9 mouse cellular contexts compared by ENCODE assay signal in the genomic region with DNA sequence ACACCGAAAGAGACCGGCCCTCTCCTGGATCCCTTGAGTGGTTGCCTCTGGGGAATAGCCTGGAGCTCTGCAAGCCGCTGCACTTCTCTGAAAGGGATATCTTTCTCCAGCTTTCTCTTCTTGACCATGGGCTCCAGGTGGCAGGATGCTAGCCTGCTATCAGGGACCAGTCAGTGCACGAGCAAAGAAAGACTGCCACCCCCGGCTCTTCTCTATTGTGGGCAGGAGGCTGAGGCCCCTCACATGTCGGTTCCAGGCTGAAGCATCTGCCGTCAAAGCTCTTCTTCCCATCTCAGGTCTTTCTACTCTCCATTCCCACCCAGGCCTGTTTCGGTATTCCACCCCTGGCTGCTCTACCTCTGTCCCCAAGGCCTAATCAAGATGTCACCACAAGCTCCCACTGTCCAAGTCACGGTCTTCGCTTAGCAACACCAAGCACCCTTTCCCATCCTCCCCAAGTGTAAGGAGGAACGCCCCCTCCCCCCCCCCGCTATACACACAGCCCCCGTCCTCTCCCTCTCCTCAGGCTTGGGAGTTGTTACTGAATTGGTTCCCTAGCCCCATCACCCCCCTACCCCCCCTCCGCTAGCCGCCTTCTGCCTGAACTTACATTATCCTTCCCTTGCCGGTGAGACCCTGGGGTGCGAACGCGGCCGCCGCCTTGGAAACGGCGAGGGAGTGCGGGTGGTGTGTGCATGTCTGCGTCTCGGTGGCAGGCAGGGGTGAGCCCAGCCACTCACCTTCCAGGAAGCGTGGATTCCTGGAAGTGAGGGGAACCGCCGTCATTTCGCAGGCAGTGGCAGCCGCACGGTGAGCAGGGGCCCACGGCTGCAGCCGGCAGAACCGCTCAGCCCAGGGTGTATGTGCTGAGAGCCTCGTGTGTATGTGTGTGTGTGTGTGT. TPM values are rescaled to one million over a fixed set of nuclear protein-coding genes. Genes with fewer than 3 reads are reported as not detected.
DNase-seq lines count a peak whose midpoint lies in the region; ATAC-seq lines count a peak whose summit lies in the region.
"Had no signal": no experiment of that assay in that cellular context is flagged by ENCODE, and none has a peak within 500 bp of the region (broad histone marks: within the 10 kb centered on the region; RNA-seq: fewer than 3 reads in every experiment).

Gene Ikzf4, minus strand, starts transcription at position 881 of the 901 bp plus-strand sequence.

- peak within 1 kb of the TSS; percentile 92 for H3K4me2 ChIP-seq in intestine, embryonic 16.5 days (ENCODE audit: low read depth, low read length)
- peak within 1 kb of the TSS; percentile 79 for H3K4me2 ChIP-seq in limb, embryonic 13.5 days (replicated peaks)
- H3K4me2 ChIP-seq in midbrain, embryonic 15.5 days: peak within 1 kb of the TSS; percentile 74

- H3K27ac ChIP-seq in intestine, embryonic 16.5 days (ENCODE audit: low read length): peak within 1 kb of the TSS; percentile 51; the same call in 1 of the 2 replicates
- H3K27ac ChIP-seq in limb, embryonic 13.5 days: peak within 1 kb of the TSS; percentile 75; the same call in 1 of the 2 replicates
- H3K27ac ChIP-seq in midbrain, embryonic 15.5 days: peak within 1 kb of the TSS; percentile 97

- DNase-seq in kidney, adult 18-20 months: peak; percentile 51
- no peak for DNase-seq in kidney, adult 11 months
- DNase-seq in cerebellum, adult 9-10 months: peak; percentile 61
- DNase-seq in frontal cortex, postnatal 14 days (ENCODE audit: low spot score in 2 of 2): peak; percentile 31 to 36
- peak; percentile 58 for DNase-seq in thymus, postnatal 0 days (ENCODE audit: low spot score)

- peak within 1 kb of the TSS; percentile 56 for H3K4me3 ChIP-seq in intestine, embryonic 16.5 days (ENCODE audit: low read length)
- peak within 1 kb of the TSS; percentile 59 for H3K4me3 ChIP-seq in limb, embryonic 13.5 days
- H3K4me3 ChIP-seq in midbrain, embryonic 15.5 days: peak within 1 kb of the TSS; percentile 58
- H3K4me3 ChIP-seq: myocyte had no signal

- peaks cover 7% of the 10 kb centered on the region for H3K4me1 ChIP-seq in intestine, embryonic 16.5 days (ENCODE audit: control insufficient read depth, insufficient read depth, low read length)
- peaks cover 29% of the 10 kb centered on the region for H3K4me1 ChIP-seq in limb, embryonic 13.5 days
- H3K4me1 ChIP-seq in midbrain, embryonic 15.5 days: peaks cover 42% of the 10 kb centered on the region

- peak within 1 kb of the TSS; percentile 74 for H3K9ac ChIP-seq in intestine, embryonic 16.5 days (ENCODE audit: low read depth, low read length)
- peak within 1 kb of the TSS; percentile 77 for H3K9ac ChIP-seq in limb, embryonic 13.5 days
- peak within 1 kb of the TSS; percentile 71 for H3K9ac ChIP-seq in midbrain, embryonic 15.5 days

- no peaks in the 10 kb centered on the region for H3K9me3 ChIP-seq in intestine, embryonic 16.5 days (ENCODE audit: control insufficient read depth, low read length)
- H3K9me3 ChIP-seq in limb, embryonic 13.5 days: no peaks in the 10 kb centered on the region
- no peaks in the 10 kb centered on the region for H3K9me3 ChIP-seq in midbrain, embryonic 15.5 days

- H3K27me3 ChIP-seq in intestine, embryonic 16.5 days (replicated peaks; ENCODE audit: control insufficient read depth, insufficient read depth, low read length): no peaks in the 10 kb centered on the region
- H3K27me3 ChIP-seq in limb, embryonic 13.5 days: no peaks in the 10 kb centered on the region
- no peaks in the 10 kb centered on the region for H3K27me3 ChIP-seq in midbrain, embryonic 15.5 days (replicated peaks)

- no peaks in the 10 kb centered on the region for H3K36me3 ChIP-seq in intestine, embryonic 16.5 days (ENCODE audit: control insufficient read depth, insufficient read depth, low read length)
- H3K36me3 ChIP-seq in limb, embryonic 13.5 days: peaks cover 22% of the 10 kb centered on the region
- peaks cover 12% of the 10 kb centered on the region for H3K36me3 ChIP-seq in midbrain, embryonic 15.5 days (replicated peaks)

- peak; percentile 73 for ATAC-seq in intestine, embryonic 16.5 days
- ATAC-seq in limb, embryonic 13.5 days (ENCODE audit: low FRiP score, low read depth): peak; percentile 84
- ATAC-seq in midbrain, embryonic 15.5 days (replicated peaks): peak; percentile 88

- 9% methylated on average over 35 of the region's 36 CpGs for WGBS in intestine, embryonic 16.5 days
- WGBS in limb, embryonic 13.5 days: 3% methylated on average over 35 of the region's 36 CpGs
- WGBS in midbrain, embryonic 15.5 days: under 1% methylated on average over 36 of the region's 36 CpGs

RNA-seq across cellular contexts. Expression of gene Ikzf4, which starts in this region (rescaled TPM):
- 1.6 and 2.0 TPM in 2 replicates for polyA plus RNA-seq in intestine, embryonic 16.5 days (2015; fragmentation: Nextera tagmentation; extraction: Ambion mirVana)
- 5.1 and 5.2 TPM in 2 replicates for polyA plus RNA-seq in limb, embryonic 13.5 days (2015; fragmentation: Nextera tagmentation; extraction: Ambion mirVana)
- 23.0 and 23.1 TPM in 2 replicates for polyA plus RNA-seq in midbrain, embryonic 15.5 days (2015; fragmentation: Nextera tagmentation; extraction: Ambion mirVana)
- 0.98 and 1.1 TPM in 2 replicates for polyA plus RNA-seq in thymus, postnatal 0 days (2015; fragmentation: Nextera tagmentation; extraction: Ambion mirVana)
